Mouse (Mus musculus) spleen, embryonic (tissue): ENCODE measurements around the gene Ints6.

Source experiments
- CTCF ChIA-PET: fragments of 350-600 bp; sonication (Branson Sonifier 250); formaldehyde crosslinking; loops from one replicate; lab custom pipeline; 2022; lab: Charles Lee

The Ints6 gene

GRCm38 (mm10) chr14:62627951-62628350, 133.0 kb downstream of the Ints6 start:
- CTCF ChIA-PET: interaction anchor here (0.6 kb wide), 1 partner anchor 448 kb away, joined by 3 read pairs; no protein-coding TSS in a partner anchor
